Mouse (Mus musculus) right cerebral cortex, postnatal 4 days (tissue): ENCODE data around the gene Anxa4.

Experiments used
- DNase-seq: peaks from one replicate; pipeline ENCODE4 v3.0.0-alpha.2; 2022

The Anxa4 gene

GRCm38 (mm10) chr6:86749817-86750216 is 43.6 kb downstream of the Anxa4 start:
- DNase-seq: no peak

- peak; percentile 51 for DNase-seq
Measured at GRCm38 (mm10) chr6:86747171-86747570, 46.2 kb downstream of the Anxa4 start.

GRCm38 (mm10) chr6:86740652-86741051 is 52.7 kb downstream of the Anxa4 start:
- DNase-seq: no peak

GRCm38 (mm10) chr6:86736830-86737229 is 56.6 kb downstream of the Anxa4 start:
- DNase-seq: no peak

- no peak for DNase-seq
Measured at GRCm38 (mm10) chr6:86736313-86736712, 57.1 kb downstream of the Anxa4 start.

GRCm38 (mm10) chr6:86733183-86733876 is 60.1 kb downstream of the Anxa4 start, which contains the start of gene Gmcl1:
TSS of gene Gmcl1 (minus strand) at chr6:86733383.
- peak; percentile 94 for DNase-seq

GRCm38 (mm10) chr6:86732276-86733173 is 60.9 kb downstream of the Anxa4 start:
- DNase-seq: peak; percentile 48

GRCm38 (mm10) chr6:86728711-86729110 is 64.7 kb downstream of the Anxa4 start:
- DNase-seq: no peak

- DNase-seq: no peak
Measured at GRCm38 (mm10) chr6:86721977-86722376, 71.4 kb downstream of the Anxa4 start.

- no peak for DNase-seq
Measured at GRCm38 (mm10) chr6:86708072-86708774, 85.2 kb downstream of the Anxa4 start.

GRCm38 (mm10) chr6:86702577-86702976 is 90.8 kb downstream of the Anxa4 start:
- DNase-seq: no peak

- DNase-seq: no peak
Measured at GRCm38 (mm10) chr6:86697903-86698302, 95.5 kb downstream of the Anxa4 start.

- no peak for DNase-seq
Measured at GRCm38 (mm10) chr6:86696213-86696612, 97.2 kb downstream of the Anxa4 start.

- DNase-seq: peak; percentile 31
Measured at GRCm38 (mm10) chr6:86694465-86694864, 98.9 kb downstream of the Anxa4 start.

GRCm38 (mm10) chr6:86689671-86690070 is 103.7 kb downstream of the Anxa4 start:
- DNase-seq: no peak

GRCm38 (mm10) chr6:86686971-86687370 is 106.4 kb downstream of the Anxa4 start:
- no peak for DNase-seq
